Mouse (Mus musculus): ENCODE measurements at regions not wholly inside any gene's neighbourhood (a gene's known extent, or its start where the extent isn't known, plus 50 kb on each side); places are given as distances from the start of the nearest gene placed in this dataset.

DNA sequence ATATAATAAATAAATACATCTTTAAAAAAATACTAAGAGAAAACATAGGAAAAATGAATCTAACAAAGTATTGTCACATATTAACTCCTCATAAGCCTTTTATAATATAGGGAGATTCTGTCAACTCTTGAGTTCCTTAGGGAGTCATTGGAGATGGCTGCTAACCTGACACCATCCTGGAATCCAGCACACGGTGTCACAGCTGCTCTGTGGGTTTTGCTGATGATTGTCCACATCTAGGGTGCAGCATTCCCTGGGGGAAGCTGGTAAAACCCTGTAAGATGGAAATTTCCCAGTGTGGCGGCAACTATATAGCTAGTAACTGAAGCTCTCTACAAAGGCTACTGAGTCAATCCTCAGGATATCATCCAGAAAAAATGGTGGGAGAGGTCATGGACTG lies 58.9 kb upstream of the E2f3 start:
- no peak for DNase-seq (ENCODE audit: low spot score in 2 of 2)

- DNase-seq (ENCODE audit: low spot score in 2 of 2), result peak in 1 of 2 experiments; percentile 33
These were observed 56.9 kb upstream of the E2f3 start for GRCm38 (mm10) chr13:30042689-30043320.

GRCm38 (mm10) chr13:30041501-30042295 lies 55.8 kb upstream of the E2f3 start:
- DNase-seq (ENCODE audit: low spot score in 2 of 2), result peak in 1 of 2 experiments; percentile 28

DNA sequence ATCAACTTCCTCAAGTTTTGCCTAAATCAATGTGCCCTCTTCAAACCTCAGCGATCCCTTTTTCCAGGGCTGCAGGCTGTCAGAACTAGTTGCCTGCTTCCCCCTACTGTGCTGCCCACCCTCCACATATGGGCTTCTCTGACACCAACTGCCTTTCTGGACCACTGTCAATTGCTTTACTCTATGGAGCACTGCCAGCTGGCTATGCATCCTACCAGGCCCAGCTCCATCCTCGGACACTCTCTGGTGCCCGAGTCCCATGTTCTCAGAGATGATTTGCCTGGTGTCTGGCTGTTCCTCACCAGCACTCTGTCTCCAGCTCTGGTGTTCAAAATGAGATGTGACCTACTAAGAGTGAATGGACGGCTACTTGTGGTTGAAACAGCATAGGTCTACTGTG lies 54.4 kb upstream of the E2f3 start:
- DNase-seq (ENCODE audit: low spot score in 2 of 2), result peak in 1 of 2 experiments; percentile 22

GRCm38 (mm10) chr13:30039791-30040190 lies 53.9 kb upstream of the E2f3 start:
- no peak for DNase-seq (ENCODE audit: low spot score in 2 of 2)

GRCm38 (mm10) chr13:30036561-30036960 lies 50.7 kb upstream of the E2f3 start:
- no peak for DNase-seq (ENCODE audit: low spot score in 2 of 2)

GRCm38 (mm10) chr13:30036071-30036470 lies 50.2 kb upstream of the E2f3 start:
- DNase-seq (ENCODE audit: low spot score in 2 of 2), result no peak

All from layer of hippocampus, postnatal 14 days (tissue).